Mouse (Mus musculus) embryo, embryonic 11.5 days (tissue): ENCODE measurements around the gene Rab3il1.

Experiments
- DNase-seq: peaks from one replicate; pipeline ENCODE4 v3.0.0-alpha.2; 2012; ENCODE audit warnings: low read depth, low spot score

The Rab3il1 gene

DNA sequence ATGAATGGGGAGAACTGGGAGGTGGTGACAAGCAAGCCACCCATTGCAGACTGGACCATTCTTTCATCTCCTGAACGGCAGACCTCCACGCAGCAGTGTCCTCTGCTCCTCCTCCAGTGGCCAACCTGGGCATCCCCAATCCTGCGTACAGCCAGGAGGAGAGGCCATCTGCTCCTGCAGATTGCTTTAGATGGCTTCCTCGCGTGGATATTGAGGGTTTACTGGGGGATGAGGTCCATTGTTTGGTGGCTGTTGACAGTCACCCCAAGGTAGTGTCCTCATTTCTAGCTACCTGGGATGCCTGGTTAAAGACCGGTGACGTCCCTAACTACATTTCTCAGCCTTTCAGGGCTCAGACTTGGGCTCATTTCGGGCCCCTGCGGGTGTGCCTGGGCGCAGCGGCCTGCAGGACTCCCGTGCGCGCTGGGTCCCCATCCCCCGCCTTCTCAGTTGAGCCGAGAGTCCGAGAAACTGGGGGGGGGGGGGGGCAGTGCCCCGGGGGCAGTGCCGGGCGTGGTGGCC, 39.5 kb downstream of the Rab3il1 start:
- no peak for DNase-seq

DNA sequence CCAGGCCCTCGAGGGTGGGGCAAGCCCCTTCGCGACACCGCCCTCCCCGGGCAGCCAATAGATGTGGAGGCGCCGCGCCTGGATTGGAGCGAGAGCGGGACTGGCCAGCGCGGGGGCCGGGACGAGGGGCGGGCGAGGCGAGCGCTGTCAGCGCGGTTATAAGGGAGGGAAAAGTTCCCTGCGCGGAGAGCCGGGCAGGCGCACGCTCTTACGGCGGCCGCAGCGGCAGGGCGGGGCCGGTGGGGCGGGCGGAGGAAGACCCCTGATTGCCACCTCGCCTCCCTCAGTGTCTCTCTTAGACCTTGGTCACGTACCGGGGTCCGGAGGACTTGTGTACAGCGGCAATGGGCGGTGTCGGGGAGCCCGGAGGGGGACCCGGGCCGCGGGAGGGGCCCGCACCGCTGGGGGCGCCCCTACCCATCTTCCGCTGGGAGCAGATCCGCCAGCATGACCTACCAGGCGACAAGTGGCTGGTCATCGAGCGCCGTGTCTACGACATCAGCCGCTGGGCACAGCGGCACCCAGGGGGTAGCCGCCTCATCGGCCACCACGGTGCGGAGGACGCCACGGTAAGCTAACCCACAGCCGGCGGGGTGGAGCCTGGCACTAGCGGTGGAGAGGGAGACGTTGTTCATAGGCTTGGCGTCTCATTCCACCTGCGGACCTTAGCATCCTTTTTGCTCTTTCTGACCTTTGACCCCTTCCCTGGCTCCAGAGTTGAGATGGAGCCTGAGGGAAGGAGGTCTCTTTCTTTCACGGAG, 40.1 kb downstream of the Rab3il1 start, which contains the start of gene Fads3:
Gene Fads3 (plus strand): TSS at position 182 of the 761 bp plus-strand sequence.
- peak; percentile 61 for DNase-seq

DNA sequence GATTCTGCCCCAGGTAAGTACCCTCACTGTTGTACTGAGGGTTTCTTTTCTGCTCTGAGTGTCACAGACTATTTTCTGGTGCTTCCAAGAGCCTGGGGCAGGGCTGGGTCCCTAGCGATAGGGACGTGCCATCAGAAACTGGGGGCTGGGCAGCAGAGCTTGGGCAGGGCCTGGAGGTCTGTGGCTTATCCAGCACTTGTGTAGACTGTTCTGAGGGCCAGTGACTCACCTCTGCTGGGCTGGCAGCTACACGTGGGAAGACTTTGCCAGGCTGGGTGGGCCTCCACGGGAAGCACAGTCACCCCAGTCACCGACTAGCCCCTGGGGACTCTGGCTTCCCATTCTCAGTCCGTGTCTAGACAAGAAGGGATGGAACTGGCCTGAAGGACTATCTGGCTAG, 40.8 kb downstream of the Rab3il1 start:
- no peak for DNase-seq

DNA sequence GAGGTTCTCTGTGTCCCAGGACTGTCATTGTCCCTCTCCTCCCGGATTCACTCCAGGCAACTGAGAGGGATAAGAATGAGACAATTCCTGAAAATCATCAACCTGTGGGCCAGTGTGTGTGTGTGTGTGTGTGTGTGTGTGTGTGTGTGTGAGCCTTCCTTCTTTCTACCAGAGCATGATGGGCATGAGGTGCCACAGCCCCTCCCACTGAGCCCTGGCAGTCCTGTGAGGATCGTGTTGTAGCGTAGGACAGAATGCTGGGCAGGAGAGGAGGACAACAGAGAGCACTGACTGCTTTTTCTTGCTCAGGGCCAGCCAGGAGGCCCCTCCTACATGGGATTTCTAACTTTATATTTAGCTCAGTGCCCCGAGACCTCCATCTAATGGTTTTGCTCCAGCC, 41.3 kb downstream of the Rab3il1 start:
- no peak for DNase-seq

DNA sequence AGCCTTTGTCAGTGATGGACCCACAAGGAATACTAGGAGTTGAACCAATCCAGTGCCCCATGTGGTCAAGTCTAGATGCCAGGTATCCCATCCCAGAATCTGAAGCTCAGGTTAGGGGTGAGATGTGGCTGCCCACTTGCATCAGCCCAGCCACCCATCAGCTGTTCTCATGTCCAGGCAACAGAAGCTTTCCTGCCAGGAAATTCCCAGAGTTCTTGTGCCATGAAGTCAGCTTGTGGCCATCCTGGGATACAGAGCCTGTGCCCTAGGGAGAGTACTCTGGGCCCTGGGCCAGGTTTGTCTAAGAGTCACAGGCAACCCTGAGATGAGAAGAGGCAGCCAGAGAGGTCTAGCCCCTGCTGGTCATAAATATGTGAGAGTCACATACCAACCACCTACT, 42.2 kb downstream of the Rab3il1 start:
- no peak for DNase-seq

DNA sequence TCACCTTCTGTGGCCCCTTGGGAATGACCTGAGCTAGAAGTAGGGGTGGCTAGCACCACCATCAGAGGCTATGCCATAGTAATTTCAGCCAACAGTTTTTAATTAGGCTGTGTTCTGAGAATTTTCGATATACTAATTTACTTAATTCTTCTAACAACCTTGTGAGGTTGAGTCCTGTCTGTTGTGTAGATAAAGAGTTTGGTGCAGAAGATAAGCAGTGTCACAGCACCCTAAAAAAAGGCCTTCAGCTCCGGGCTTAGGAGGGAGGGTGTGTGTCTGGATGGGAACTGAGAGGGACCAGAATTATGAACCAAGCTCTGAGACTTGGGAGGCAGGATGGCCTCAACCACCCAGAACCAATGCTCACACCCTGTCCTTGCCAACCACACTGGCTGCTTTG, 44.2 kb downstream of the Rab3il1 start:
- no peak for DNase-seq

DNA sequence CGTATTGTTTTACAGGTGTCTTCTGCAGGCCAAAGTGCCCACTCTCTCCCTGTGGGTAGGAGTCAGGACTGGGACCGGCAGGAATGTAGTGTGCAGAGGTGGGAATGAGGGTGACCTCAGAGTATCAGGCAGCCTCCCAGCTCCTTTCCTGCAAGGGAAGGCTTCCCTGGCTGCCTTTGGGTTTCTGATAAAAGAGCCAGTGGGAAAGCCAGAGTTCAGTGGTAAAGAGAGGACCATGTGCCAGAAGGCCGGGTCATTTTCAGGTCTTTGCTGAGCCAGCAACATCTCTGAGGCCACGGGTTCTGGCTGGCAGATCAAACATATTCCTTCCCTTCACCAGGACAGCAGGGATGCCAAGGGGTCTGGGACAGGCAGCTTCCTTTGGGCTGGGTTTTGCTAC, 44.9 kb downstream of the Rab3il1 start:
- no peak for DNase-seq

DNA sequence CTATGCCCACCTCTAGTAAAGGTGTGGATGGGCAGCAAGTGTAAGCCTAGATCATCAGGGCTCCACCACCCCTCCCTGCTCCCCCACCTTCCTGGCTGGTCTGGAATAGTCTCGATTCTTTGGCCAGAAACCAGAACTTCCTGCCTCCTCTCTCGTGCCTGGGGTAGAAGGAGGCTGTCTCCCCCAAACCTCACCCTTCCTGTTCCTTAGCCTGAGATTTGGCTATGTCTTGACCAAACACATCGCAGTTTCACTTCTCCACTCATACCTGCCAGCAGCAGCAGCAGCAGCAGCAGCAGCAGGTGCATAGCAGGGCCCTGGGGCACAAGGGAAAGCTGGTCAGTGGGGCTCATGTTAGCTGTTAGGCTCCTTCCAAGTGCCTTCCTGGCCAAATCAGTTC, 45.5 kb downstream of the Rab3il1 start:
- DNase-seq, result no peak

DNA sequence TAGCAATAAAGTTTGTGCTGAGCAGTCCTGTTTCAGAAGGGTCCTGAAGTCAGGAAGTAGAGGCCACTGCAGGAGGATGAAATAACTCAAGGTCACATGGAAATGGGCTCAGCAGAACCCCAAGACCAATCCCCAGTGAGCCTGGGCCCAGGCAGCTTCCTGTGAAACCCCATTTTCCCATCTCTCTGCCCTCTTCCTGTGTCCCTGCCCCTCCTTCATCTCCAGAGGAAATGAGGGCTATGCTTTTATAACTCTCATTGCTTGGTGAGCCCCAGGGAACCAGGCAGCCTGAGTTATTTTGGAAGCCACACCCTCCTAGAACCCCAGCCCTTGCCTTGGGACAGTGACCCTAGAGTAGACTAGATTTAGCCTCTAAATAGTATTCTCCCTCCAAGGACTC, 48.1 kb downstream of the Rab3il1 start:
- no peak for DNase-seq

DNA sequence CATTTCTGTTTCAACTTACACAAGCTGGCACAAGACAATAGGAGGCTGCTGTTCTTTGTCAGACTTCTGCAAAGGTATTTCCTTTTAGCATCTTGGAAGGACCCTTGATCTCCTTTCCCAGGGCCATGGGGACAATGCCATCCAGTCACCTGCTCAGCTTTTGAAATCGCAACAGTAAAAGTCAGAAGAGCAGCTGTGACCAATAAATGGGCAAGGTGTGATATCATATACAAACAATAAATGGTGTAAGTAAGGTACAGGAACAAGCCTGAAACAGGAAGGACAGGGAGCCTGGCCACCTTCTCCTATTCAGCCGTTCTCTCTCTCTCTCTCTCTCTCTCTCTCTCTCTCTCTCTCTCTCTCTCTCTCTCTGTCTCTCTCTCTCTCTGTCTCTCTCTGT, 49.0 kb downstream of the Rab3il1 start:
- DNase-seq, result no peak

DNA sequence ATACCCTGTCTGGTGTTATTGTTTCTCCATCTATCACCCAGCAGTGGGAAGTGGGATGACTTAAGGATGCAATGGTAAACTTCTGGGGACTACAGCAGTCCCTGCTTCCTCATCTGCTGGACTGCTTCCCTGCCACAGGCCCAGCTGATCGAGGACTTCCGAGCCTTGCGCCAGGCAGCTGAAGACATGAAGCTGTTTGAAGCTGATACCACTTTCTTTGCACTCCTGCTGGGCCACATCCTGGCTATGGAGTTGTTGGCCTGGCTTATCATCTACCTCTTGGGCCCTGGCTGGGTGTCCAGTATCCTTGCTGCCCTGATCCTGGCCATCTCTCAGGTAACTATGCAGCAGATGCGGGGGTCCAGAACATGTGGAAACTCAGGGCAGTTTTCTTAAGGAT, 51.2 kb downstream of the Rab3il1 start:
- no peak for DNase-seq

DNA sequence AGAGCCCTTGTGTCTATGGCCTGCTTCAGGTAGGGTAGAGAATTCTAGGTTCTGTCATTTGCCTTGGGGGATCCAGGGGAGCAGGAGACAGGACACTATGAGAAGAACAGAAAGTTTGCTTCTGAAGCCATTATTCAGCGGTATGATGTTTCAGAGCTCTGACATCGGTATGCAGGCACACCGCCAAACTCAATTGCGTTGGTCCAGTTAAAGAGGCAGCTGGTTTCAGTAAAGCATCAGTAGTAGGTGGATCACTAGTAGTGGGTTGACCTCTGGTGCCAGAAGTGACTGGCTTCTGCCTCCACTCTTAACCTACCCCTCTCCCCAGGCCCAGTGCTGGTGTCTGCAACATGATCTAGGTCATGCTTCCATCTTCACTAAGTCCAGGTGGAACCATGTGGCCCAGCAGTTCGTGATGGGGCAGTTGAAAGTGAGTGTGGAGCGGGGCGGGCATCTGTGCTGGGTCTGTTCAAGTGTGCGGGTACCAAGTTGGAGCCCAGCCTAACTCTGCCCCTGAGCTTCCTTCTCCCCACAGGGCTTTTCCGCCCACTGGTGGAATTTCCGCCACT, 52.3 kb downstream of the Rab3il1 start:
- no peak for DNase-seq

DNA sequence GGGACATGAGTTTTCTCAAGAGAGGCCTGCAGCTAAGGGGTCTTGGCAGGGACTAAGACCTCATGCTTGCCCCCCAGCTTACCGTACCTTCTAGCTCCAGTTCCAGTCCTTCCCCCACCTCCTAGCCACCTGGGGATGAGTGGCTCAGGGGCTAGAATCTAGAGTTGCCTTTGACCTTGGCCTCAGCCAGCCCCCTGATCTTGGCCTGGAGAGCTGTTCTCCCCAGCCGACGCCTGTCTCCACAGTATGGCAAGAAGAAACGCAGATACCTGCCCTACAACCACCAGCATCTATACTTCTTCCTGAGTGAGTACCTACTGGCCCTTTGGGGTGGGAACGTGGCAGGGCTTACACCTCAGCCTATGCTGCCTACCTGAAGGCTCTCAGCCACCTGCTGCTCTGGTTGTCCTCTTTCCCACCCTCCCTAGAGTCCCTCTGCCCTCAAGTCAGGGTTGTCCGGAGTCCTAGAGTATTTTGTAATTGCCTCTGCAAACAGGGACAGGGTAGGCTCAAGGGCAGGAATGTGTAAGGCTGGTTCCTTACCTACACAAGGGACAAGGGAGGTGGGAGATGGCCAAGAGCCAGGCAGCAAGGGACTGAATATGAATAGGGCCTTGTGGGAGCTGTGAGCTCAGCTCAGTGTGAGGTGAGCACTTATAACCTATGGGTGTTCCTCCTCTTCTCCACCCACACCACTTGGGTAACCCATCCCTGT, 53.0 kb downstream of the Rab3il1 start:
- DNase-seq, result no peak

DNA sequence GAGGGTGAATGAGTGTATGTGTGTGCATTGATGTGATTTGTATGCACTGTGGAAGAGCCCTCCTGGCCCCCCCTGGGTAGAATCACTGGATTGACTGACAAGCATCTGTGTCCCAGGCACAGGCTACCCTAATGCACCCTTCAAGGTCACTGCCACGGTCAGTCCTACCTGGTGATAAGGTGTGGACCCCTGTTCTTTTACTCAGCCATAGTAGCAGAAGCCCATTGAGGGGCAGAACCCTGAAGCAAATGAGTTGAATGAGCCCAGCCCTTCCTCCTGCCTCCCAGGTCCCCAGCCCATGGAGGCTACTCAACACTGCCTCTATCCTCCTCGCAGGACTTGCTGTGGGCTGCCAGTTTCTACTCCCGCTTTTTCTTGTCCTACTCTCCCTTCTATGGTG, 53.8 kb downstream of the Rab3il1 start:
- DNase-seq, result no peak

DNA sequence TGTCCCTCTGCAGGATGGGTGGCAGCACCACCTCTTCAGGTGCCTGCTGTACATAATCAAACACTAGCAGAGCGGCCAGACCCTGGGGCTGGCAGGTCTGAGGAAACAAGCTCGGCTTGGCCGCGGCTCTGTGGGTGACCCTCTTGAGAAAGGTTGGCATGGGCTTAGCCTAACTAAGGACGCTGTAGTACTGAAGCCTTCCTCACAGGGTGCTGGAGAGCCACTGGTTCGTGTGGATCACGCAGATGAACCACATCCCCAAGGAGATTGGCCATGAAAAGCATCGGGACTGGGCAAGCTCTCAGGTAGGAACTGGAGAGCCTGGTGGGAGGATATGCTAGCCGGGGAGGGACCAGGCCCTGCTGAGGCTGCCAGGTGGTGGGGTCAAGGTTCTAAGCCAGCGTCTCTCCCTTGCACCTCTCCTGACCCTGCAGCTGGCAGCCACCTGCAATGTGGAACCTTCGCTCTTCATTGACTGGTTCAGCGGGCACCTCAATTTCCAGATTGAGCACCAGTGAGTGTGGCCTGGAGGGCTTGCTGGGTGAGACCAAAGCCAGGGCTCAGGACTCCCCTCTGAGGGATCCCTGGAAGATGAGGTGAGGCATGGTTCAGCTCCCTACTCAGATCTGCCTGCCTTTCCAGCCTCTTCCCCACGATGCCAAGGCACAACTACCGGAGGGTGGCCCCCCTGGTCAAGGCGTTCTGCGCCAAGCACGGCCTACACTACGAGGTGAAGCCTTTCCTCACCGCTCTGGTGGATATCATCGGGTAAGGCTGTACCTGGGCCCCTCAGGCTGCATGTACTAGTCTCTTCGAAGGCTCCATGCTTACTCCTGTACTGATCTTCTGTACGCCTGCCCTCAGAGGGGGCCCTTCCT, 54.6 kb downstream of the Rab3il1 start:
- no peak for DNase-seq

DNA sequence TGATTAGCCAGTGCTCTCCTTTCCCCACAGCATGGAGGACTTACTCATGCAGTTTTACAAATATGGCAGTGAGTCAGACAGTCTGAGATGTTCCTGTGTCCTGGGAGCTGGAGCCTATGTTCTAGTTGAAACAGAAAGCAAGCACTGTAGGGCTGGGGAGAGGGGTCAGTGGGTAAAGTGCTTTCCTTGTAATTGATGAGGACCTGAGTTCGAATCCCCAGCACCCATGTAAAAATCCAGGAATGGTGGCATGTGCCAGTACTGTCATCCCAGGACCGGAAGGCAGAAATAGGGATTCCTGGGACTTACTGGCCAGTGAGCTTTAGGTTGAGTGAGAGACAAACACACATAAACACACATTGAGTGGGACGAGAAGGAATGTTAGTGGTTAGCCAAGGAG, 55.2 kb downstream of the Rab3il1 start:
- no peak for DNase-seq

DNA sequence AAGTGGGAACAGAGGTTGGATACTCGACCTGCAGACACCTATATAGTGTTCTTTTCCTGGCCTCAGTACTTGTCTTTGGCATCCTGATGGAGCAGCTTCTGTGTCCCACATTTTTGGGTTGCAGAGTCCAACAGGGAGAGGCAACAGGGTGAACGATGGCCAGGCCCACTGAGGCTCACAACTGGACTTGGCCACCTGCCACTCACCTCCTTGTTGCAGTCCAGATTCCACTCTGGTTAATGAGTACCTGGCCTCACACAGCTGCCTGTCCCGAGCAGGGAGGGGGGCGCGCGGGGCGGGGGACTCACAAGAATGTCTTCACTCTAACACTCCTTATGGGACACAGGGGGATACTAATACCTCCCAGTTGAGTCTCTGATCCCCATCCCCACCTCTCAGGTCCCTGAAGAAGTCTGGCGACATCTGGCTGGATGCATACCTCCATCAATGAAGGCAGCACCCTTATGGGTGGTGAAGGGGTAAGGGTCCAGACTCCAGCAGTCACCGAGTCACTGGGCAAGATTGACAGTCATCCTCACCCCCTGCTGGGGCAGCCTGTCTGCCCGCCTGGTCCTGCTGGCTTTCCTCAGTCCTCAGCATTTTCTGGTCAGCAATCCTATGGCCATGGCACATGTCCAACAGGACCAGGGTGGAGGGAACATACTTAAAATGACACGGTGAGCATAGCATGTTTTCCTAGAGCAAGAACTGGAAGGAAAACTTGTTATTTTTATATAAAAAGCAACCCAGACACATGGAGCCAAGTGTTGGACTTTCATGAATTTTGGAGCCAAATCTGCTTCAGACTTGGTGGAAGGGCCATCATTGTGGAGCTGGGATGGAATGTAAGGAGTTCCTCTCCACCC, 56.2 kb downstream of the Rab3il1 start:
- DNase-seq, result no peak

DNA sequence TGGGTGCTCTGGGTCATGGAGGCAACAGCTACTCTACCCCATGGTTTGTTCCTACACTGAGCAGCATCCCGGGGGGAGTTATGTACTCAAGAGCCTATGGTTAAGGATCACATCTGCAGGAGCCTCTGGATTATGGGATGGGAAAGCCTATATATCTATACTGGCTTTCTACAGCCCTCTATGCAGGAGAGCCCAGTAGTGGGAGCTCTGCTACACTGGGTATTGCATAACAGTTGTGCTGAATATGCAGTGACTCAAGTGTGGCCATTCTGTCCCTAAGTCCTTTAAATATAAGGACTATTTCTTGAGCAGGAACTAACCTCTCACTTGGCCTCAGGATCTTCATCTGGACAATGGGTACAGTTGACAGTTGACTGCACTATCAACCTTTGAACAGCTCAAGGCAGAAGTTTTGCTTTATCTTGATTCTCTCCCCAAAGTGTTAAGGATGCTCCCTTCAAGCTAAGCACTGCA, 56.9 kb downstream of the Rab3il1 start:
- DNase-seq, result no peak

DNA sequence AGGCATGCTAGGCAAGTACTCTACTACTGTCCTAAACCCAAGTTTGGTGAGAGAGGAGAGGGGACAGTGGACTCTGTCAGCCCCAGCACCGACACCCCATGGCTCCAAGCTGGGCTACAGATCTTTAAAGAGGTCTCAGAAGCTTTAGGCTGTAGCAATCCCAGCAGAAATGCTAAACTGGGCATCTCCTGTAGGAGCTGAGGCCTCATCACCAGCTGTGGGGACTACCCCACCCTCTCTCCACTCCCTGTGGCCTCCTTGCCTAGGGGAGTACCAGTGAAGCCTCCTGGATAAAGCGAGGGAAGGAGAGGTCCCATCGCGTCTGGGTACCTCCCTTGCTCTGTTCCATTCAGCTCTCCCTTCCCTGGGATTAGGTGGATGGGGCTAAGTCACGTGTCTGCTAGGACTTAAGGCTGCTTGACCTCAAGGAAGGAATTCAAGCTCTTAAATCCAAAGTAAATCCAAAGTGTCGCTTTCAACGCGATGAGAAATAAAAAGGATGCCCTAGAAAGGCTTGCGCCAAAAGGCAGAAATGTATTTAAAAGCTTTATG, 57.5 kb downstream of the Rab3il1 start:
- DNase-seq, result no peak

DNA sequence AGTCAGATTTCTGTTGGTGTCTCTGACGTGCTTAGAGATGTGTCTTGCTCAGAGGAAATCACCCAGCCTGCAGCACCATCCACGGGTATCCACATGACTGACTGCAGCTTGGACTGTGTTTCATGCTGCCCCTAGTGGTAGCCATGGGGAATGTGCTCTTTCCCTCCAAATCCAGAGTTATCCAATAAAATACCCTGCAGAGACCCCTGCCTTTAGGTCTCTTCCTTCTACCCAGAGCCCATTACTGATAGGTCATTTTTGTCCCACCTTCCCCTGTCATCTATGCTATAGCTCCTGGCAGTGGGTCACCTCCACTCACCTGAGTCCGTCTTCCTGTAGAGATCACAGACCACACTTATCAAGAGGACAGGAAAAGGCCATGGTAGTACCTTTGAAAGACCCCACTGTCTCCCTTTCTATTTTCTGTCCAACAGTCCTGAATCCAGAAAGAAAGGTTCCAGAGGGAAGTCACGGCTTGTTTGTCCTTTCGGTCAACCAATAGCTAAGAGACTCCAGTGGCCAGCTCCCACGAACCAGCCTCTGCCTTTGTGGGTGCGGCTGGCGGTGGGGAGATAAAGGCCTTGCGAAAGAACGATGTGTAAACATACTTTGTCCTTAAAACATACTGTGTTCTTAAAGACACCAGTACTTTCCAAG, 58.6 kb downstream of the Rab3il1 start:
- peak; percentile 32 for DNase-seq
